Mouse (Mus musculus) erythroblast, embryonic 14.5 days (primary cell): Measurements from ENCODE around the gene Adcy9. TPM values are rescaled to one million over a fixed set of nuclear protein-coding genes. Genes with fewer than 3 reads are reported as not detected.

Experiments
- H3K27me3 ChIP-seq: 2 replicates; pipeline ENCODE4 v1.6.1; 2012; ENCODE audit warnings: inconsistent platforms; ENCODE audit not compliant: control insufficient read depth
- H3K36me3 ChIP-seq: 2 replicates; pipeline ENCODE4 v1.6.1; 2012; ENCODE audit warnings: mild to moderate bottlenecking, inconsistent platforms; ENCODE audit not compliant: control insufficient read depth
- H3K4me1 ChIP-seq: 2 replicates; pipeline ENCODE4 v1.6.1; 2012; ENCODE audit warnings: inconsistent platforms; ENCODE audit not compliant: control insufficient read depth
- H3K4me3 ChIP-seq: replicated peaks from 2 replicates; pipeline ENCODE3; 2012; ENCODE audit warnings: moderate library complexity, mild to moderate bottlenecking, inconsistent platforms
- H3K9me3 ChIP-seq: 2 replicates; pipeline ENCODE4 v1.6.1; 2012; ENCODE audit warnings: low read length, inconsistent platforms, mixed read lengths; ENCODE audit not compliant: control insufficient read depth
- GATA1 ChIP-seq: IDR thresholded peaks from 2 replicates; pipeline ENCODE4 v1.6.1; 2012; ENCODE audit warnings: low read length, inconsistent platforms, mixed read lengths
- TAL1 ChIP-seq: IDR thresholded peaks from 3 replicates; pipeline ENCODE4 v1.6.1; 2012; ENCODE audit warnings: low read length, inconsistent platforms, mixed read lengths
- polyA plus RNA-seq: library from polyadenylated mRNA; stranded (reverse); fragments of >175 nt; gene quantifications from 2 replicates; pipeline ENCODE4 v1.2.3, GENCODE M21; 2012

The Adcy9 gene
- polyA plus RNA-seq, 1 experiment: not detected

DNA sequence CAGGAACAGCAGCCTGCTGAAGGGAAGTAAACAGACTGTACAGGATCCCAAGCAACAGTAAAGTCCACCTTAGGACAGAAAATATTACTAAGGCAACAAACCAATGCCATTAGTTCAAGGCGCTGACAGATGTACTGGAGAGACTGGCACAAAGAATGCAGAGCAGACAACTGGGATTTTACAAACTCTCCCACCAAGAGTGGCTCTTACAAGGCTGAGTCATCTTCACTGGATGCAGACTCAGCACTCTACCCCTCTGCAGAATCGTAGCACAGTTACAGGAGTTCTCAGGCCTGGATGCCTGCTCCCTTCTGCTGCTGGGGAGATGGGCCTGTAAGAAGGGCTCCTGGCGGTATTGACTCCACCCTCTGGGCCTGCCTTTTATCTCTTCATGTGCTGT lies 99.4 kb downstream of the Adcy9 start:
- no peak for TF ChIP-seq GATA1
- TF ChIP-seq TAL1: no peak
- no peaks in the 10 kb centered on the region for H3K27me3 ChIP-seq
- peaks cover under 1% of the 10 kb centered on the region; the same call in 1 of the 2 replicates for H3K4me1 ChIP-seq
- no peaks in the 10 kb centered on the region for H3K9me3 ChIP-seq
- no peak overlapping the region for H3K4me3 ChIP-seq
- no peaks in the 10 kb centered on the region for H3K36me3 ChIP-seq

DNA sequence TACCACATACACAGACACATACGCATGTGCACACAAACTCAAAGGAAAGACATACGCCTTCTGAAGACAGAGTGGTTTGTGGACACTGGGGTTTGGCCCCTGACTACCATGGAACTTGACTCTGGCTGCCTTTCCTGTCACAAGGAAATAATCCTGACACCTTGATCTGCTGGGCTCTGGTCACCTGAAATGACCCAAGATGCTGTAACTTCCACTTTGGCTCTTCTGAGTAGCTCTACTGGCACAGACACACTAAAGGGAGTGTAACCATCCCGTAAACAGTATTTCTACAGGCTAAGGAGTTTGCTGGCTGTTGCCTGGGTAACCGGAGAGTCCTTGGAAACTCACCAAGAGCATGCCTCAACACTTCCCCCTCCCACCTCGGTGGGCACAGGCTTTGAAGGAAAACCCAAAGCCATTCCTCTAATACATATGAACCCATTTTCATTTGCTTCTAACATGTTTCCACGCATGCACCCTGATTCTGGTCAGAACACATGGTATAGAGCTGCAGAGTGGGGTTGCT lies 102.2 kb downstream of the Adcy9 start:
- no peak overlapping the region for H3K4me3 ChIP-seq
- H3K9me3 ChIP-seq: no peaks in the 10 kb centered on the region
- H3K4me1 ChIP-seq: no peaks in the 10 kb centered on the region
- TF ChIP-seq GATA1: no peak
- TF ChIP-seq TAL1: no peak
- H3K27me3 ChIP-seq: no peaks in the 10 kb centered on the region
- no peaks in the 10 kb centered on the region for H3K36me3 ChIP-seq

DNA sequence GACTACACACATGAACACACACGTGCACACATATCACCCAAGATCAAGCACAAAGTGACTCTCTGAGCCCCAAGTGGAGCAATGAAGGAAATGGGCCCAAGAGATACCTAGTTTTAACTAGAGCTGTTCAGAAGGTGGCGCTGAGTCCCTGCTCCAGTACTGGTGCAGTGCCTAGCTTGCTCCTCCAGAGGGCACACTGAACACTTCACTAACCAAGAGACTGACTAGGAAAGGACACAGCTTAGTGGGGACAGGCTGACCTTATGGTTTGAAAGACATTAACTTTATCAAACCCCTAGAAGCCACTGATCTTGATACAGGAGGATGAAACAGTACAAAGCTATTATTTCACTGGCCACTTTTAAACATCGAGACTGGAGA lies 104.2 kb downstream of the Adcy9 start:
- Histone ChIP-seq H3K27me3 (no peaks in the 10 kb centered on the region), H3K4me3 (no peak overlapping the region), H3K4me1 (no peaks in the 10 kb centered on the region), H3K36me3 (no peaks in the 10 kb centered on the region), H3K9me3 (no peaks in the 10 kb centered on the region)
- TF ChIP-seq GATA1 (no peak), TAL1 (no peak)

DNA sequence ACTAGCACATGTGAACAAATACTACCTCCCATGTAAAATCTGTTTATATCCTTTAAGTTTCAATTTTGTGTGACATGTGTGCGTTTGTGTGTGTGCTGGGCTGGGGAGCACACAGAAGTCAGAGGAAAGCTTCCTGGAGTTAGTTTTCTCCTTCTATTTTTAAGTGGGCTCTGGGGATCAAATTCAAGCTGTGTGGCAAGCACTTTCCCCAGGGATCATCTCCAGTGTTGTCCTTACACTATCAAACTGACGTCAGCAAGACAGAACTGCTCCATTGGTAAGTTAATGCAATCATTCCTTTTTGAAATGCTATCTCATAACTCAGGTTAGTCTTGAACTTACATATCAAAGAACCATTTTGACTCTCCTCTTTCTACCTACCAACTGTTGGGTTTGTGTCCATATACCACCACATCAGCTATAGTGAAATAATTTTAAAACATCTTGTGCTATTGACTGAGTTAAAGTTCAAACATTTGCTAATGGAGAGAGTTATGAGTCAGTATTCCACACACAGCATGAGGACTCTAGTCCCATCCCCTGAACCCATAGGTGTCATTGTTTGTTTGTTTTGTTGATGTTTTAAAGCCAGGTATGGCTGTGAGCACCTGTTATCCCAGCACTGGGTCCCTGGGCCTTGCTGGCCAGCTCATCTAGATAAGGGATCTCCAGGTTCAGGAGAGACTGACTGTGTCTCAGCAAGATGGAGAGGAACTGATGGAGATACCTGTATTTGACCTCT lies 104.8 kb downstream of the Adcy9 start:
- H3K36me3 ChIP-seq: no peaks in the 10 kb centered on the region
- TF ChIP-seq GATA1: no peak
- no peak for TF ChIP-seq TAL1
- H3K4me3 ChIP-seq: no peak overlapping the region
- H3K4me1 ChIP-seq: no peaks in the 10 kb centered on the region
- H3K9me3 ChIP-seq: no peaks in the 10 kb centered on the region
- H3K27me3 ChIP-seq: no peaks in the 10 kb centered on the region

DNA sequence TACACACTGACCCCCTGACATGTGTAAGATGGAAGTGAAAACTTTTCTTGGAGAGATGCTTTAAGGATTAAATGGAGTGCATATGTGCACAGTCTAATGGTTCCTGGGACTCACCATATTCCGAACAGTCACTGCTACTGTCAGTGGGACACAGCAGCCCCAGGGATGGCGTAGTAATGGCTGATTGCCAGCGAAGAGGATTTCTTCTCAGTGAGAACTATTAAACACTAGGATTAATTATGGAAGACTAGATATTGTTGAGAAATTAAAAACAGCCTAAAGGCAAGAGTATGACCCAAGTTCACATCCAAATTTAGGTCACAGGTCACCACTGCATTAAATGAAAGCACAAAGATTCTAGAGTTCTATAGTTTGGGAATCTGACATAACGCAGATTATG lies 105.4 kb downstream of the Adcy9 start:
- H3K27me3 ChIP-seq: no peaks in the 10 kb centered on the region
- no peaks in the 10 kb centered on the region for H3K4me1 ChIP-seq
- TF ChIP-seq GATA1: no peak
- TF ChIP-seq TAL1: no peak
- no peak overlapping the region for H3K4me3 ChIP-seq
- H3K9me3 ChIP-seq: no peaks in the 10 kb centered on the region
- H3K36me3 ChIP-seq: no peaks in the 10 kb centered on the region

DNA sequence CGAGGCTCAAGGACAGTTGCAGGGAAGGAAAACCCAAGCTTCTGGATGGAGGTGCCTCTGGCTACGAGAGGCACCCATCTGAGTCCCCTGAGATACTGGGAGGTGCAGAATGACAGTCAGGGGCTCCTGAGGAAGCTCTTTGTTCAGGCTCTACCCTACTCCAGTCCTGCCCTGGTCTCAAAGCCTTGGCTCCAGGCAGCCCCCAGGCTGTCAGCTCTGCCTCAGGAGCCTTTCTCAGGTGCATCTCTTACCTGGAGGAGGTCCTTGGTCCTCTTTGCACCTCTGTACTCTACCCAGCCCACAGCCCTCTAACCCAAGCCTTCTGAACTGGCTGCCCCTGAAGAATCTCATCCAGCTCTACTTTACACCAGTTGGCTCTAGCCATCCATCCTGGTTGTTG lies 108.3 kb downstream of the Adcy9 start:
- H3K27me3 ChIP-seq: no peaks in the 10 kb centered on the region
- no peak for TF ChIP-seq GATA1
- TF ChIP-seq TAL1: no peak
- no peak overlapping the region for H3K4me3 ChIP-seq
- H3K4me1 ChIP-seq: no peaks in the 10 kb centered on the region
- H3K9me3 ChIP-seq: no peaks in the 10 kb centered on the region
- no peaks in the 10 kb centered on the region for H3K36me3 ChIP-seq

DNA sequence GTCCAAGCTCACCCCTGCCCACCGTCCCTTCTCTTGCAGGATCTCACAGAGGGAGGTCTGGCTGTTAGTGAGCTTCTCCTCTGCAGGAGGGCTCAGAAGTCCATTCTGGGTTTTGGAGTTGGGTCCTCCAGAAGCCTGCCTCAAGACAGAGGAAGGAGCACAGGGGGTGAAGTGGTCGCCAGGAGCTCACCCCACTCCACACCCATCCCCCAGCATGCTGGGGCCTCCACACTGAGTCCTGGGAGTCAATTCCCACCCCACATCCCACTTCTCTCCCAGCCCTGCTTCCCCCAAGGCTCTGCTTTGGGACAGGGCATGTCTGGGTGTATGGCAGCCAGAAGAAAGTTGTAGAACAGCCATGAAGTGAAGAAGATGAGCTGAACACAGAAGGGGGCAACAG lies 108.7 kb downstream of the Adcy9 start:
- Histone ChIP-seq H3K4me1 (no peaks in the 10 kb centered on the region), H3K9me3 (no peaks in the 10 kb centered on the region), H3K4me3 (no peak overlapping the region), H3K27me3 (no peaks in the 10 kb centered on the region), H3K36me3 (no peaks in the 10 kb centered on the region)
- TF ChIP-seq GATA1: no peak
- TF ChIP-seq TAL1: no peak

DNA sequence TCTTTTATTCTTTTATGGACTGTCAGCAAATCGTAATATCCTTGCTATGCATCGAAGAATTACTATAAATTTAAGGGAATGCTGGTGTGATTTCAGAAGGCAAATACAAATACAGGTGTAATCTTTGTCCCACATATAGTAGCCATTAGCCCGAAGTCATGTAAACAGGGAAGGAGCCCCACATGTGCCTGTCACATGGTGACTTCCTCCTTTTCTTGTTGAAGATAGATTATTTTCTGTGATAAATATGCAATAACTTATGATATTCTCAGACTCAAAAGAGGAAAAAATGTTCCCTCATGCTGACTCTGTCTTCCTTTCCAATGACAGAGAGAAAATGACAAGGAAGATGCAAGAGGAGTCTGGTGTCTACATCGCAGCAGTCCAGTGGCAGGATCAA lies 112.5 kb downstream of the Adcy9 start:
- Histone ChIP-seq H3K36me3 (no peaks in the 10 kb centered on the region), H3K9me3 (no peaks in the 10 kb centered on the region), H3K4me1 (no peaks in the 10 kb centered on the region), H3K4me3 (no peak overlapping the region), H3K27me3 (no peaks in the 10 kb centered on the region)
- no peak for TF ChIP-seq TAL1
- no peak for TF ChIP-seq GATA1

DNA sequence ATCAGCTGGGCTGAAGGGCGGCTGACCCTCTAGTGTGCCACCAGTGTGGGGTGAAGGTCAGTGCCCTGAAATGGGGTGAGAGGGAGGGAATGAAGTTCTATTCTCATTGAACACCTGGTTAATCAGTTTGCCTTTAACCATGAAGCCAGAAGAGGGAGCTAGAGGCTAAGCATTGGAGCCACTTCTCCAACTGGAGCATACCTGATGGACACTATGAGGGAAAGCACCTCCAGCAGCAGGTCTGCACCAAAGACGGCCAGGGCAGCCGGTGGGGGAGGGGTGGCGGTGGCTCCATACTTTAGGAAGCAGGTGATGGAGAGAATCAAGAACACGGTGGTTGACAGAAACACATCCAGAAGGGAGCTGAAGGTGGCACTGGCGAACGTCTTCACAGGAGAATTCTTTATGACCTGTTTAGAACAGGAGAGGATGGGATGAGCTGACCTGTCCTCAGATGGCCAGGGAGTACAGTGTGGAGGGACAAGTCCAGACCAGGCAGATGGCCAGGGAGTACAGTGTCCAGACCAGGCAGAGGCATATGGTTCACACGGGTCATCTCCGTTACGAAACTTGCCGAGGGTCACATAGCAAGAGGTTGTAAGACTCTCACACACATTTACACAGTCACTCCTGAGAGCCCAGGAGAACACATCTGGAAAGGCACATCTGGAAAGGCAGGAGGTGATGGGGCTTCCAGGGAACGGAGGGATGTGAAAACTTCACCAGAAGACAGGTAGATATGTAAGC lies 115.9 kb downstream of the Adcy9 start:
- no peaks in the 10 kb centered on the region for H3K9me3 ChIP-seq
- TF ChIP-seq TAL1: no peak
- TF ChIP-seq GATA1: no peak
- H3K27me3 ChIP-seq: no peaks in the 10 kb centered on the region
- no peaks in the 10 kb centered on the region for H3K4me1 ChIP-seq
- no peak overlapping the region for H3K4me3 ChIP-seq
- H3K36me3 ChIP-seq: no peaks in the 10 kb centered on the region
